Mouse (Mus musculus): ENCODE measurements around the gene Fancb. TPM values are rescaled to one million over a fixed set of nuclear protein-coding genes. Genes with fewer than 3 reads are reported as not detected.

Gene Fancb
- polyA plus RNA-seq (2015; fragmentation: Nextera tagmentation; extraction: Ambion mirVana): 12.4 and 12.7 TPM in 2 replicates

DNA sequence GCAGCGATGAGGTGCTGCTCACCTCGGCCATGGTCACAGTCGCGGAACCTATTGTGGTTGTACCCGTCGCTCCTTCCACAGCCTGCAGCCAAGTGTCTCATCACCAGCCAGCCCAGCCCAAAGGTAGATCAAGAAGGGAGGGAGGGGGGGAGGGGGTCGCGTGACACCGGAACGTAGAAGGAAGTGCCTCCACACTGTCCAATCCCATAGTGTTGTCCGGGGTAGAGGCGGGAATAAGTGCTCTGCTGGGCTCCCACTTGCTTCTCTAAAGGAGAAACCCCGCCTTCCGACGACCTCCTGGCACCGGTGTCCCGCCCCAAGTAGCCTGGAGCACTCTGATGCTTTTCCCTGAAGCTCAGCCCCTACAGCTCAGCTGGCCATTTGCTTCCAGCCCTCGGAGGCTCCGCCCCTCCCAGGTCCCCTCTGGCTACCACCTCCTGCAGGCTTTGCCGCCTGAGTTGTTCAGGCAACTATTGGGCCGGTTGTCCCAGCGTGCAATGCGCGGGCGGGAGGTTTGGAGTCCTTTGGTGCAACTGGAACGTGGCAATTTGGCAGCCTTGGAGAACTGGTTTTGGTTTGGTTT is at the start of gene Fancb, which contains the start of gene Mospd2:
Fancb (plus strand) TSS at position 400 of the 583 bp plus-strand sequence.
Mospd2 (minus strand) TSS at position 183 of the 583 bp plus-strand sequence.
- 13% methylated on average over 26 of the region's 26 CpGs for WGBS
- H3K4me3 ChIP-seq: peak within 1 kb of the TSS; percentile 56
- no peaks in the 10 kb centered on the region for H3K9me3 ChIP-seq
- ATAC-seq (ENCODE audit: borderline replicate concordance, extremely low read depth, low FRiP score, low TSS enrichment): peak; percentile 100
- no peaks in the 10 kb centered on the region for H3K27me3 ChIP-seq
- peak within 1 kb of the TSS; percentile 39; the same call in 1 of the 2 replicates for H3K27ac ChIP-seq
- H3K4me2 ChIP-seq: peak within 1 kb of the TSS; percentile 57
- H3K4me1 ChIP-seq: peaks cover 4% of the 10 kb centered on the region; the same call in 1 of the 2 replicates
- H3K36me3 ChIP-seq: no peaks in the 10 kb centered on the region
- H3K9ac ChIP-seq: peak within 1 kb of the TSS; percentile 42; the same call in 1 of the 2 replicates

DNA sequence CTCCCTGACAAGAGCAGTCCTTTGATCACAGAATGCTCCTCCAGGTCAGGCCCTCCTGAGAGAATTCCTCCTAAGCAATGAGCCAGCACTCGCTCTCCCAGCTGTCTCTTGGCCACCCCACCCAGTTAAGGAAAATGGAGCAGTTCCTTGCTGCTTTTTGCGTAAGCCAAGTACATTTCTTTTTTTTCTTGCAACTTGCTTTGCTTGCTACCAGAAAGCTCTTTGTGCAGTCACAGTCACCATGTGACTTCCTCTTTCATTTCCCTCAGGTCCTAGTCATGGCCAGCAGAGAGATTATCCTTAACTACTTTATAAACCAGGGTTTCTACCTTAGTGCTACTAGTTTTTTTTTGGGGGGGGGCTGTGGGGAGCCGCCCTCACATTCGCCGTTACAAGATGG is 38.9 kb upstream of the Fancb start:
- WGBS: 92% methylated on average over 5 of the region's 5 CpGs
- no peak for ATAC-seq (ENCODE audit: borderline replicate concordance, extremely low read depth, low FRiP score, low TSS enrichment)
- Histone ChIP-seq H3K4me3 (no peak overlapping the region), H3K27ac (no peak overlapping the region), H3K4me1 (no peaks in the 10 kb centered on the region), H3K9ac (no peak overlapping the region), H3K9me3 (no peaks in the 10 kb centered on the region), H3K4me2 (no peak overlapping the region), H3K36me3 (0 out of 2 replicates have a peak, but pooled peaks cover 2% of the 10 kb centered on the region), H3K27me3 (no peaks in the 10 kb centered on the region)

- H3K4me2 ChIP-seq: no peak overlapping the region
- no peaks in the 10 kb centered on the region for H3K36me3 ChIP-seq
- no peaks in the 10 kb centered on the region for H3K9me3 ChIP-seq
- H3K9ac ChIP-seq: no peak overlapping the region
- H3K27ac ChIP-seq: no peak overlapping the region
- H3K27me3 ChIP-seq: no peaks in the 10 kb centered on the region
- H3K4me1 ChIP-seq: no peaks in the 10 kb centered on the region
- 0 out of 2 replicates have a peak, but pooled peaks have one; percentile 65 for ATAC-seq (ENCODE audit: borderline replicate concordance, extremely low read depth, low FRiP score, low TSS enrichment)
- H3K4me3 ChIP-seq: no peak overlapping the region
- WGBS: 59% methylated on average over 11 of the region's 11 CpGs
Observed at GRCm38 (mm10) chrX:164951858-164952576, 28.4 kb upstream of the Fancb start.

GRCm38 (mm10) chrX:164952601-164953375 is 27.6 kb upstream of the Fancb start:
- WGBS: 70% methylated on average over 5 of the region's 5 CpGs
- H3K4me3 ChIP-seq: no peak overlapping the region
- peak overlapping the region; percentile 9; the same call in 1 of the 2 replicates for H3K27ac ChIP-seq
- H3K4me2 ChIP-seq: no peak overlapping the region
- no peaks in the 10 kb centered on the region for H3K4me1 ChIP-seq
- H3K9me3 ChIP-seq: no peaks in the 10 kb centered on the region
- ATAC-seq (ENCODE audit: borderline replicate concordance, extremely low read depth, low FRiP score, low TSS enrichment): no peak
- no peak overlapping the region for H3K9ac ChIP-seq
- no peaks in the 10 kb centered on the region for H3K27me3 ChIP-seq
- no peaks in the 10 kb centered on the region for H3K36me3 ChIP-seq

DNA sequence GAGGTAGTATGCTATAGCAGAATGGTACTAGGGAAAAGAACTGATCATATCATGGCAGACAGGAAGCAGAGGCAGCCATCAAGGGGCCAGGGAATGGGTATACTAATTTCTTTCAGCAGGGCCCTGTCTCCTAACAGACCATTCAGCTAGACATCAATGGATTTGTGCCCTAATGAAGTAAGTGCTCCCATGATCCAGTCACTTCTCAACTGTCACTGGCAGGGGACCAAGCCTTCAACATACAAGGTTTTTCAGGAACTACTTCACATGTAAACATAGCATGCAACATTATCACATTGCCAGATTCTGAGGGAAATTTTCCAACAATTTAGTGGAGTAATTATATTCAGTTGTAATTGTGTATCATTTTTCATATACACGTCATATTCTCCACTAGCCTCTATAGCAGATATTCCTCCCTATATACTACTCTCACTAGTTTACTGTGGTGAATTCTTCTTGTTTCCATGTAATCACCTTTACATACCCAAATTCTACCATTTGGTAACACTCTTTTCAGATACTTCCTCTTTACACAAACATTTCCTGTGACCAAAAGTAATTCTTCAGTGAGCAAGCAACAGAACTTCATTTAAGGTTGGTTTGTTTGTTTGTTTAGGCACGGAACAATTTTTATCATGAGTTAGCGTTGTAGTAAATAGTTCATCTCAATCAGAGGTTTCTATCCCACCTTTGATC is 14.5 kb upstream of the Fancb start:
- H3K4me2 ChIP-seq: no peak overlapping the region
- no peaks in the 10 kb centered on the region for H3K27me3 ChIP-seq
- H3K9me3 ChIP-seq: no peaks in the 10 kb centered on the region
- WGBS: 52% methylated on average over 3 of the region's 3 CpGs
- peak; percentile 78; the same call in 1 of the 2 replicates for ATAC-seq (ENCODE audit: borderline replicate concordance, extremely low read depth, low FRiP score, low TSS enrichment)
- no peak overlapping the region for H3K27ac ChIP-seq
- no peak overlapping the region for H3K9ac ChIP-seq
- H3K4me3 ChIP-seq: no peak overlapping the region
- H3K4me1 ChIP-seq: no peaks in the 10 kb centered on the region
- 0 out of 2 replicates have a peak, but pooled peaks cover 4% of the 10 kb centered on the region for H3K36me3 ChIP-seq

- ATAC-seq (ENCODE audit: borderline replicate concordance, extremely low read depth, low FRiP score, low TSS enrichment): no peak
Observed at GRCm38 (mm10) chrX:164971206-164971605, 9.2 kb upstream of the Fancb start.

DNA sequence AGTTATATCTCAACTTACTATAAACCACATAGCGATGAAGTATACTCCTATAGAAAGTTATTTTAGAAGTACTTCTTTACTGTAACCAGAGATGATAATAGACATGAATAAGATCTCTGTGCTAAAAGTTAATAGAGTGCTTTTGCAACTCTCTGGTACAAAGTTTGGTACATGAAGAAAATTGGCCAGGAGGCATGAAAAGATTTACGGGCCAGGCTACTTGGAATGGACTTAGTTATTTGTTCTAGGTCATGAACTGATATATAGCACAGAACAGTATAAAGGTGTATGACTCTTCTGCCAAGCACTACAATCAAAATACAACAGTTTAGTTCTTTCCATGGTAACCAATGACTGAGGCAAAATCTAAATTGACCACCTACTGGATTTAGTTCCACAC is 1.5 kb upstream of the Fancb start:
- H3K4me2 ChIP-seq: peak overlapping the region; percentile 57; the same call in 1 of the 2 replicates
- peak overlapping the region; percentile 56 for H3K4me3 ChIP-seq
- no peak overlapping the region for H3K9ac ChIP-seq
- no peak for ATAC-seq (ENCODE audit: borderline replicate concordance, extremely low read depth, low FRiP score, low TSS enrichment)
- peaks cover 4% of the 10 kb centered on the region; the same call in 1 of the 2 replicates for H3K4me1 ChIP-seq
- no peak overlapping the region for H3K27ac ChIP-seq
- H3K9me3 ChIP-seq: no peaks in the 10 kb centered on the region
- H3K36me3 ChIP-seq: no peaks in the 10 kb centered on the region
- no peaks in the 10 kb centered on the region for H3K27me3 ChIP-seq
- 82% methylated on average over 2 of the region's 2 CpGs for WGBS

More at GRCm38 (mm10) chrX:164971206-164971605, 9.2 kb upstream of the Fancb start:
- H3K27me3 ChIP-seq: no peaks in the 10 kb centered on the region
- no peaks in the 10 kb centered on the region for H3K9me3 ChIP-seq
- H3K4me1 ChIP-seq: no peaks in the 10 kb centered on the region
- no peak overlapping the region for H3K4me3 ChIP-seq
- WGBS: 75% methylated on average over 3 of the region's 3 CpGs
- no peak overlapping the region for H3K4me2 ChIP-seq
- H3K27ac ChIP-seq: no peak overlapping the region
- H3K36me3 ChIP-seq: no peaks in the 10 kb centered on the region
- no peak overlapping the region for H3K9ac ChIP-seq

GRCm38 (mm10) chrX:165003141-165003540 is 22.7 kb downstream of the Fancb start:
- WGBS: 33% methylated on average over 4 of the region's 4 CpGs
- Histone ChIP-seq H3K36me3 (no peaks in the 10 kb centered on the region), H3K27me3 (no peaks in the 10 kb centered on the region), H3K9me3 (no peaks in the 10 kb centered on the region), H3K27ac (no peak overlapping the region), H3K9ac (no peak overlapping the region), H3K4me3 (no peak overlapping the region), H3K4me1 (no peaks in the 10 kb centered on the region), H3K4me2 (no peak overlapping the region)
- no peak for ATAC-seq (ENCODE audit: borderline replicate concordance, extremely low read depth, low FRiP score, low TSS enrichment)

DNA sequence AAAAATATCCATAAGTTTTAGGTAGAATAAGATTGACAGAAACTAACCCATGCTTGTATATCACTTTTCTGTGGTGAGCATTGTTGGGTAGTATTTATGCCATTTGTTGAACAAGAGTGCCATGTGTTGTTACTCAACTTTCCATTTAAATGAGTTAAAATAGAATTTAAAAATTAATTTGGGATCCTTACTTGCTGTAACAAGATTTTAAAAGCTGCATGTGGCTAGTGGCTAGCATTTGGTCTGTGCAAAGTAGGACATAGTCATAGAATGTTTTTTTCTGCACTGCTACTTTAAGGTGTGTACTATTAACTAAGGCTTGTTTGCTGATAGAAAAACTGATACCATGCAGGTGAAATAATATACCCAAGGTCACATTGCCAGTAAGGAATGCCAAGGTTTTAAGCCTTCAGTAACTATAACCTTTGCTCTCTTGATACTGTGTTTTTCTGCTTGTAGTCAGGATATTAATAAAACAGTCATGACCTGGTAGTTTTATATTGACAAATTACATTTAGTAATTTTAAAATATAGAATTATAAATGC is 24.5 kb downstream of the Fancb start, which contains the start of gene Gm17604:
Gm17604 (minus strand) TSS at position 51 of the 546 bp plus-strand sequence.
- ATAC-seq (ENCODE audit: borderline replicate concordance, extremely low read depth, low FRiP score, low TSS enrichment): no peak
- H3K4me2 ChIP-seq: no peak within 1 kb of the TSS

More for the DNA sequence above, 24.5 kb downstream of the Fancb start, which contains the start of gene Gm17604:
- Histone ChIP-seq H3K27me3 (no peaks in the 10 kb centered on the region), H3K9me3 (no peaks in the 10 kb centered on the region), H3K4me3 (no peak within 1 kb of the TSS), H3K36me3 (no peaks in the 10 kb centered on the region), H3K4me1 (no peaks in the 10 kb centered on the region), H3K27ac (no peak within 1 kb of the TSS), H3K9ac (no peak within 1 kb of the TSS)
